Mouse (Mus musculus): ENCODE measurements around the gene Ldlrad3.
A peak's percentile ranks its signal among the peaks of the same experiment; 100 is the strongest.

The Ldlrad3 gene

GRCm38 (mm10) chr2:101905534-101906378 is 280.4 kb downstream of the Ldlrad3 start:
- DNase-seq (ENCODE audit: low read depth, low spot score): peak; percentile 58

- no peak for DNase-seq (ENCODE audit: low read depth, low spot score)
These were observed 284.0 kb downstream of the Ldlrad3 start for GRCm38 (mm10) chr2:101902196-101902595.
